Mouse (Mus musculus): ENCODE measurements around the gene Adck2. TPM values are rescaled to one million over a fixed set of nuclear protein-coding genes. Genes with fewer than 3 reads are reported as not detected.

The Adck2 gene
- total RNA-seq (2014; rRNA removed): 16.9 and 31.0 TPM in 2 replicates
- 44.9 and 45.9 TPM in 2 replicates for polyA plus RNA-seq (2015; fragmentation: Nextera tagmentation; extraction: Ambion mirVana)

DNA sequence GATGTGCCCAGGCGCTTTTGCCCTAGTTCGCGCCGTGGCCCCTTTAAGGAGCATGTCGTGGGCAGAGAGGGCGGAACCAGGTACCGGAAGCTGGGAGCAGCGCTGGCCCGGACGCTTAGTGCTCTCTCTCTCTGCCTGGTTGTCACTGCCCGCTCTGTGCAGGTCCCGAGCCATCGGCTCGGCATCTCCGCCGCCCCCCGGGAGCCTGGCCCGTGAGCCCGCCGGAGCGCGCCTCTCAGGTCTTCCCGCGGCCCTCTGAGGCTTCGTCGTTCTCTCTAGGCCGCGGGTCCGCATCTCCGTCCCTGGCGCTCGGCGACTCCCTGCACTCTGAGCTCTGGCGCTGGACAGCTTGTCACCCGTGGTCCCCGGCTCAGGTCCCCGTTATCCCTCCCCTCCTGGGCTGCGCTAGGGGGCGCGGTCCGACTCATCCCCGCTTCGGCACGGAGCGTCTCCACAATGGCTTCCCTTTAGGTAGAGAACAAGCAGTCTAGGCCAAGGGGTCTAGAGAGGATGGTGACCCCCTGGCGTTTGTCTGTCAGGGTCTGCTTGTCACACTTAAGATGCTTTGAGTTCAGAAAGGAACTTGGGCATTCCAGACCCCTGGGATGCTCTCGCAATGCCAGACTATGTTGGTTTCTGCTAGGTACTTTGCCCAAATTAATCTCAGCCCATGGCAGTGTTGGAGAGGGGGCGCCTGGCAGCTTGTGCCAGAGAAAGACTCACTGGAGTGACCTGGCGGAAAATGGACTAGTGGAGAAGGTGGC is at the start of gene Adck2:
Gene Adck2 (plus strand): TSS at position 83 of the 764 bp plus-strand sequence.
- ATAC-seq (ENCODE audit: low FRiP score) (peak; percentile 92), DNase-seq (ENCODE audit: low spot score) (peak; percentile 91)
- WGBS: under 1% methylated on average over 48 of the region's 49 CpGs
- H3K9me3 ChIP-seq (ENCODE audit: low read length): no peaks in the 10 kb centered on the region
- peak within 1 kb of the TSS; percentile 80 for H3K4me3 ChIP-seq (ENCODE audit: low read depth, low read length)
- peaks cover 10% of the 10 kb centered on the region for H3K4me1 ChIP-seq (ENCODE audit: insufficient read depth, low read length)
- peak within 1 kb of the TSS; percentile 92 for H3K4me2 ChIP-seq (ENCODE audit: low read depth, low read length, poor library complexity, severe bottlenecking)
- no peaks in the 10 kb centered on the region for H3K27me3 ChIP-seq (ENCODE audit: insufficient read depth, low read length)
- peak; percentile 62 for TF ChIP-seq CTCF (IDR thresholded peaks at IDR 0.05)
- H3K27ac ChIP-seq (ENCODE audit: low read depth, low read length): peak within 1 kb of the TSS; percentile 95
- peaks cover 11% of the 10 kb centered on the region; the same call in 1 of the 2 replicates for H3K36me3 ChIP-seq (ENCODE audit: insufficient read depth, low read length)
- peak within 1 kb of the TSS; percentile 96 for H3K9ac ChIP-seq (replicated peaks; ENCODE audit: low read length, poor library complexity, severe bottlenecking)

DNA sequence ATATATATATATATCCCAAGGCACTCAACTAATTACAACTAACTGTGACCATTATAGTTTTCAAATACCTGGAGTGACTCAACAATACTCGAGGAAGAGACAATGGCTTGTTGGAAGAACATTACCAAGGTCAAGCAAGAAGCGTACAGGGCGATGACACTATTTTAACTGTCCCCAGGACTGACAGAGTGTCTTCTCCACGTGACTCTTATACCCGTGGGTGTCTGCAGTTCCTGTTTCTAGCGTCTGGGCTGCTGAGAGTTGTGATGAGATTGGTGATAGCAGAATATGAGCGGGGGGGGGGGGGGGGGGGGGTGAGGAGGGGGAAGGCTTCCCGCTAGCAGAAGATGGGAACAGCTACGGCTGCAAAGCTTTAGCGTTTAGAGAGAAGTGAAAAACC is 46.9 kb upstream of the Adck2 start:
- H3K4me1 ChIP-seq (ENCODE audit: insufficient read depth, low read length): no peaks in the 10 kb centered on the region
- ATAC-seq (ENCODE audit: low FRiP score): no peak
- H3K27ac ChIP-seq (ENCODE audit: low read depth, low read length): no peak overlapping the region
- no peak overlapping the region for H3K4me2 ChIP-seq (ENCODE audit: low read depth, low read length, poor library complexity, severe bottlenecking)
- no peak for DNase-seq (ENCODE audit: low spot score)
- H3K4me3 ChIP-seq (ENCODE audit: low read depth, low read length): no peak overlapping the region
- H3K9me3 ChIP-seq (ENCODE audit: low read length): no peaks in the 10 kb centered on the region
- WGBS: 73% methylated on average over 9 of the region's 10 CpGs
- H3K9ac ChIP-seq (replicated peaks; ENCODE audit: low read length, poor library complexity, severe bottlenecking): no peak overlapping the region
- peaks cover 9% of the 10 kb centered on the region for H3K36me3 ChIP-seq (ENCODE audit: insufficient read depth, low read length)
- no peak for TF ChIP-seq CTCF (IDR thresholded peaks at IDR 0.05)
- H3K27me3 ChIP-seq (ENCODE audit: insufficient read depth, low read length): no peaks in the 10 kb centered on the region

DNA sequence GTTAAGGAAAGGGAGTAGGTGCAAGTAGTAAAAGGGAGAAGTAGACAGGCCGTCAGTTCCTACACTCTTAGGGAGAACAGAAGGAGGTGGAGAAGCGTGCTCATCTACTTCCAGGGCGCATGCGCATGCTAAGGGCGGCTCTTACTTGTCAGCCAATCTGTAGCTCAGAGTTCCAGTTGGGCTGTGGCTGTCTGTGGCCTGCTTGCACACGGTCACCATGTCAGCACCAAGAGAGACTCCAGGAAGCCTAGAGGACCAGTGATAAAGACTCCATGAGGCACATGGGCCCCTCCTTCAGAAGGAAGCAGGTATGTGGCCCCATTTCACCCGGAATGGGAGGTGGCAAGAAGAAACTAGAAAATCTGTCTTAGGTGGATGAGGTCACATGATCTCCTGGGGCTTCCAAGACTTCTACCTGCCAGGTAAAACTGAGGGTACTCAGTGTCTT is 46.3 kb upstream of the Adck2 start:
- DNase-seq (ENCODE audit: low spot score) (peak; percentile 47), ATAC-seq (ENCODE audit: low FRiP score) (no peak)
- Histone ChIP-seq H3K4me3 (ENCODE audit: low read depth, low read length) (no peak overlapping the region), H3K4me1 (ENCODE audit: insufficient read depth, low read length) (no peaks in the 10 kb centered on the region), H3K27ac (ENCODE audit: low read depth, low read length) (peak overlapping the region; percentile 28; the same call in 1 of the 2 replicates), H3K9ac (replicated peaks; ENCODE audit: low read length, poor library complexity, severe bottlenecking) (no peak overlapping the region), H3K9me3 (ENCODE audit: low read length) (no peaks in the 10 kb centered on the region), H3K27me3 (ENCODE audit: insufficient read depth, low read length) (no peaks in the 10 kb centered on the region), H3K4me2 (ENCODE audit: low read depth, low read length, poor library complexity, severe bottlenecking) (no peak overlapping the region), H3K36me3 (ENCODE audit: insufficient read depth, low read length) (peaks cover 7% of the 10 kb centered on the region)
- 81% methylated on average over 7 of the region's 7 CpGs for WGBS
- no peak for TF ChIP-seq CTCF (IDR thresholded peaks at IDR 0.05)

DNA sequence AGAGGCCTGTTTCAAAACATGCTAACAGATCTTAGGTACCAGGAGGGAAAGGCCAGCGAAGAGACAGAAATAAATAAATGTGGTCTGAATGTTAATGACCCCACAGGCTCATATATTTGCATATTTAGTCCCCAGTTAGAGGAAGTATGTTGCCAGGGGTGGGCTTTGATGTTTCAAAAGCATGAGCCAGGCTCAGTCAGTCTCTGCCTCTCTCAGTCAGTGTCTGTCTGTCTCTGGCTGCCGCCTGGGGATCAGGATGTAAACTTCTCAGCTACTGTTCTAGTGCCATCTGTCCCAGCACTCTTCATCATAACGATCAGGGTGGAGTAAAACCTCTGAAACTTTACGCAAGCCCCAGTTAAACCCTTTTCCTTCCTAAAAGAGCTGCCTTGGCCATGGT is 45.9 kb upstream of the Adck2 start:
- peak; percentile 49; the same call in 1 of the 2 replicates for ATAC-seq (ENCODE audit: low FRiP score)
- H3K36me3 ChIP-seq (ENCODE audit: insufficient read depth, low read length): peaks cover 2% of the 10 kb centered on the region
- no peak overlapping the region for H3K4me2 ChIP-seq (ENCODE audit: low read depth, low read length, poor library complexity, severe bottlenecking)
- H3K9me3 ChIP-seq (ENCODE audit: low read length): no peaks in the 10 kb centered on the region
- no peaks in the 10 kb centered on the region for H3K27me3 ChIP-seq (ENCODE audit: insufficient read depth, low read length)
- H3K4me3 ChIP-seq (ENCODE audit: low read depth, low read length): no peak overlapping the region
- DNase-seq (ENCODE audit: low spot score): peak; percentile 69
- no peaks in the 10 kb centered on the region for H3K4me1 ChIP-seq (ENCODE audit: insufficient read depth, low read length)
- WGBS: 31% methylated on average over 4 of the region's 4 CpGs
- peak overlapping the region; percentile 28; the same call in 1 of the 2 replicates for H3K27ac ChIP-seq (ENCODE audit: low read depth, low read length)
- H3K9ac ChIP-seq (replicated peaks; ENCODE audit: low read length, poor library complexity, severe bottlenecking): no peak overlapping the region
- TF ChIP-seq CTCF (IDR thresholded peaks at IDR 0.05): no peak

DNA sequence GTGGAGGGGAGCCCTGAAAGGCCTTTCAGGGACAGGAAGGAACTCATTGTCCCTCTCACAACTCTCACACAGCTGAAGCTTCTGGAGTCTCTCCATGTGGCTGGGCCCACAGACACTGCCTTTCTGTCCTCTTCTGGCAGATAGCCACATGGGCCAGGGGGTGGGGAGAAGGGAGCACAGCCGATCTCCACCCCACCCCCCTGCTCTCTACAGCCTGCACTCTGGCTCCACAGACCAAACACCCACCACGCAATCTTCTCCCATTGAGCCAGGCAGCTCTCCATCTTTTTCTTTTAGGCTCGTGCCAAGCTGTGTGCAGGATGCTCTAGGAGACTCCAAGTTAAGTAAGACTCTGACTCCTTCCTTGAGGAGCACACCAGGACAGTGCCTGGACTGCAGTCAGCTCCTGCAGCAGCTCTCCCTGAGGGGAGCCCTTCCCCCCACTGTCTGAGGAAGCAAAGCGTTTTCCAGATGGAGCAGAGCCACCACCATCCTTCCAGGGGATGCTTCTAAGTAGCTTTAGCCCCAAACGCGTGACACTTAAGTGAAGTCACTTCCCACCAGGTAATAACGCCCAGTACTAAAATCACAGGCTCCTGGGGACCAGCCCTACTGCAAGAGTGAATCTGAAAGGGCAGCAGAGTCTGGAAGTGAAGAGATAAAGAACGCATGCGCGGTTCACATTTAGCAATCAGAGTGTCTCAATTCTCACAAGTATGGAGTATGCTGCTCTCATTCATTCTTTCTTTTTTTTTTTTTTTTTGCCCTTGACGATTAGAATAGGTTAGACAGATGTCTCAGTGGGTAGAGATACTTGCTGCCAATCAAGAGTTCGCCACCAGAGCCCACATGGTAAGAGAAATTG is 44.8 kb upstream of the Adck2 start:
- peak overlapping the region; percentile 28 for H3K27ac ChIP-seq (ENCODE audit: low read depth, low read length)
- H3K9me3 ChIP-seq (ENCODE audit: low read length): no peaks in the 10 kb centered on the region
- H3K9ac ChIP-seq (replicated peaks; ENCODE audit: low read length, poor library complexity, severe bottlenecking): no peak overlapping the region
- no peak overlapping the region for H3K4me3 ChIP-seq (ENCODE audit: low read depth, low read length)
- H3K36me3 ChIP-seq (ENCODE audit: insufficient read depth, low read length): no peaks in the 10 kb centered on the region
- H3K27me3 ChIP-seq (ENCODE audit: insufficient read depth, low read length): no peaks in the 10 kb centered on the region
- TF ChIP-seq CTCF (IDR thresholded peaks at IDR 0.05): no peak
- 35% methylated on average over 12 of the region's 12 CpGs for WGBS
- DNase-seq (ENCODE audit: low spot score) (peak; percentile 92), ATAC-seq (ENCODE audit: low FRiP score) (peak; percentile 91)
- H3K4me1 ChIP-seq (ENCODE audit: insufficient read depth, low read length): no peaks in the 10 kb centered on the region
- H3K4me2 ChIP-seq (ENCODE audit: low read depth, low read length, poor library complexity, severe bottlenecking): peak overlapping the region; percentile 18; the same call in 1 of the 2 replicates
